Mouse (Mus musculus) retina, postnatal 7 days (tissue): ENCODE data around the gene Fstl3.

Source experiments
- DNase-seq: peaks from one replicate; pipeline ENCODE4 v3.0.0-alpha.2; 2012; ENCODE audit warnings: low read depth, low spot score

Fstl3 gene

DNA sequence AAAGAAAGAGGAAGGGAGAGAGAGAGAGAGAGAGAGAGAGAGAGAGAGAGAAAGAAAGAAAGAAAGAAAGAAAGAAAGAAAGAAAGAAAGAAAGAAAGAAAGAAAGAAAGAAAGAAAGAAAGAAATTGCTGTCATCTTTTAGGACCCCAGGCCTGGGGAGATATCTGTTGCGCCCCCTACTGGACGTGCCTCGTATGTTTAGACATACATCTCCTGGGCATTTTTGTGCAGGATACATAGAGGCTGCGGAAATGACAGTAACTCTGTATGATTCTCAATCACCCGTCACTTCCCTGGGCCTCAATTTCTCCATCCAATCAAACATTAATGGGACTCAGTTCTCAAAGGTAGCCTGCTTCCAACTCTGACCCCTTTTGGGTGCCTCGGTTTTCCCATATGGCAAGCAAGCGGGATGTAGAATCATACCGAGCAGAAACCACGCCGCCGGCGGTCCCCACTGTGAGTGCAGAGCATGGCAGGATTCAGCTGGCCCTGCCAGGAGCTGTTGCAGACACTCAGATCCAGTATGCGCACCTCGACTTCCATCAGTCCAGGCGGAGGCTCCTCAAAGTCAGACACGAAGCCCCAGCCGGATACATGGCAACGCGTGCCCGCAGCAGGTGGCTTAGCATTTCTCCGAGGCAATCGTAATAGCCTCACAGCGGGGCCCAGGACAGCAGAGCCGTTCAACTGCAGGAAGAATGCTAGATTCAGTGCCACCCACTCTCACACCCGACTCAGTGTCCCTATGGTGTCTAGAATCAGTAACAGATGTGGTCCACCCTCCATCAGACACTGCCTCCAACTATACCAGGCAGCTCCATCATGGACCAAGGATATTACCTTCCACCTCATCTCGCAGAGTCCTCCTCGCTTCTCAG is 7.1 kb downstream of the Fstl3 start:
- no peak for DNase-seq

DNA sequence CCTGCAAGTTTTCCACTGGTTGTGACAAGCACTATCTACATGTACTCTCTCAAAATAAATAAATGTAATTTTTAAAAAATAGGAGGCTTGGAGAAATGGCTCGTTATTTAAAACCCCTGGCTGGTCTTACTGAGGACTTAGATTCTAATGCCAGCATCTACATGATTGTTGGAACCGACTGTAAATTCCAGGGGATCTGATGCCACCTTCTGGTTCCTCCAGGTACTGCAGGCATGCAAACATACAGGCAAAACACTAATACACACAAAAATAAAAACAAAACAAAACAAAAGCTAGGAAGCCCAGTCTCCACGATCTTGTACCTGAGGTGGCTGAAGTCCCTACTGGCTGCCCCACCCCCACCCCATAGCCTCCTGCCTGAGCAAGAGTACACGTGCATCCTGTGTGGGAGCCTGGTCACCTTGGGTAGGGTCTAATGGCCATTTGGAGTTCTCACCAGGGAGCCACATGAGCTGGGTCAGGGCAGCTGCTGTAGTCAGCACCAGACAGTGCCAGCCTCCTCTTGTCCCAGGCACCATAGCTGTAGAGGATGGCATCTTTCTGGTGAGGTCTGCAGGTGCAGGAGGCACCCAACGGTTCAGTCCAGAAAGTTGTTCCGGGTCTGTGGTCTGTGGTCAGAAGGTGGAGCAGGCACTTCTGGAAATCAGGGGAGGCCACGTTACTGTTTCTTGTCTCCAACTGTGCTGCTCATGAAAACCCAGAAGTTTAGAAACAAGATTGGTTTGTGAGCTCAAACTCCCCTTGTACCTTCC is 11.5 kb downstream of the Fstl3 start:
- DNase-seq, result peak; percentile 63

DNA sequence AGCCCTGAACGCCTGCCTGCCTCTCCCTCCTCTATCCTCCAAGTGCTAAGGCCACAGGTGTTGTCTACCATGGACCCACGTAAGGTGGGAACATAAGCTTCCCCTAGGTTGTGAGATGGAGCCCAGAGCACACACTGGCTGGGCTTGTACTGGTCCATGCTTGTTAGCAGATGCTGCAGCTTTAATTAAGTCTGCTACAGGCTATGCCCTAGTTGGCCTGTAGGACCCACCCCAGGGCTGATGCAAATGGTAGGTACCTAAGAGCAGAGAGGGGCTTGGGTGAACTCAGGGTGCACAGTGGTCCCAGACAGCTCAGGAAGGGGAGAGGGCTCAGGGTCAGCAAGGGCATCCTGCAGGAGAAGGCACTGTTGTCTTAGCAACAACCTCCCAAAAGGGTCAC is 12.5 kb downstream of the Fstl3 start:
- DNase-seq, result no peak

DNA sequence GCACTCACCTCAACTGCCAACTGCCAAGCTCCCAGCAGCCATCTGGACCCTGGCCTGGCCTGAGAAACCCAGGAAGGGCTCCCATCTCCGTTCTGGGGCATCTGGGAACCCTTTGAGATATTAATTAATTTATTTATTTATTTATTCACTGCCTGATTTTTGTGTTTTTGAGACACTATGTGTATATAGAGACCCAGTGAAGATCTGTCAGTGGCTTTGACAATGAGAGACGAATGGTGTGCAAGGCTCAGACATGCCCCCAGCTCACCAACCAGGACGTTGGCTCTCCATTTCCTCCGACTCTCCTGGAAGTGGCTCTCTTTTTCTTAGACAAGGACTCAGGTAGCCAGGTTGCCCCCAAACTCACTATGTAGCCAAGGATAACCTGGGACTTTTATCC is 13.8 kb downstream of the Fstl3 start, which contains the start of gene Prss57:
Gene Prss57 (minus strand): TSS at position 101 of the 400 bp plus-strand sequence.
- DNase-seq, result no peak

DNA sequence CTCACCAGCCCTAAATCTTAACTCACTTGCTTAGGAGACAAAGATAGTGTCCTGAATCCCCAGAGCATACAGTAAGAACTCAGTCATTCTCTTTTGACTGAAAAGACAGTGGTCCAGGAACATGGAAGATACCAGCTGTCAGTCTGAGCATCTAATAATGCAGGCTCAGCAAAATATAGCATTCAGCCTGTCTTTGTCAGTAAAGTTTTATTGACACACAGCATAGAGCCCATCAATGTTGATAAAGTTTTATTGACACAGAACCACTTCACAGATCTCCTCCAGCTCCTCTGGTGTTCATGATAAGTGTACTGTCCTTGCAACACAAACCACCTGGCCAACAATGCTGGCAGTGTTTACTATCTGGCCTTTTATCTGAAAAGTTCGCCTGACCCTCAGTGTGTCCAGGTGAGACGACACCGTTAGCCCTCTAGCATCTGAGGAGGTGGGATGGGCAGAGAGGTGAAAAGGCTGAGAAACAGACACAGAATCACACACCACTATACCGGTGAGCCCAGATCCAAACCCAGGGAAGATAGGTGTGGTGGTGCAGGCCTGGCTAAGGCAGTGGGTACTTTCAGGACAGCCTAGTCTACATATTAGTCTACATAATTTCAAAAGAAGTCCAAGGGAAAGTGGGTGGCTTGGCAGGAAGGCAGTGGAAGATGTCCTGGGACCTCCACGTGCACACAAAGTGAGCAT is 15.4 kb downstream of the Fstl3 start:
- no peak for DNase-seq

DNA sequence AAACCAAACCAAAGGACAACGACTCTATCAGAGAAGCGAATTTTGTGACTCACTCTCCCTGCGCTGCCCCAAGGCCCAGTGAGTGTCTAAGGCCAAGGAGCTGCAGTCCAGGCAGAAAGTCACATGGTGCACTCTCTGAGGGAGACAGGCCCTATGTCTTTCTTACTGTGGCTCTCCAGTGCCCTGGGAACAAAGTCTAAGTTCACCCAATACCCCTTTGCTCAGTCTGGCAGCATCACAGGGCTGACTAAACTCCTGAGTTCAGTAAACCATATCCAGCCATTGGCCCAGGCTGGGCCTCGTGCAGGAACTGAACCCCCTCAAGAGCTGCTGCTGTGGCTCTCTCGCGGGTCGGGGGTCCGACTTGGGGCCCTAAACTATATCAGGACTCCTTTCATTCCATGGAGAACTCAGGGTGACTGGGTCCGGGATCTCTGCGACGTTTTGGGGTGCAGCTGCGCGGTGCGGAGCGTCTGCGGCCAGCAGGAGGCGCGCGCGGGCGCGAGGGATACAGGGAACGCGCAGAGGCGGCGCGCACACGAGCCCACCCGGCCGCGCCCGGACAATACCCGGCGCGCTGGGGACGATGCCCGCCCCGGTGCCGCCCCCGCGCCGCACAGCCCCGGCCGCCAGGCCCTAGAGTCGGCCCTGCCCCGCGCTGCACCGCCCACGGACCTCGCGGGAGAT is 16.1 kb downstream of the Fstl3 start, which contains the start of gene Palm:
Gene Palm (plus strand): TSS at position 522 of the 687 bp plus-strand sequence.
- DNase-seq, result peak; percentile 60

DNA sequence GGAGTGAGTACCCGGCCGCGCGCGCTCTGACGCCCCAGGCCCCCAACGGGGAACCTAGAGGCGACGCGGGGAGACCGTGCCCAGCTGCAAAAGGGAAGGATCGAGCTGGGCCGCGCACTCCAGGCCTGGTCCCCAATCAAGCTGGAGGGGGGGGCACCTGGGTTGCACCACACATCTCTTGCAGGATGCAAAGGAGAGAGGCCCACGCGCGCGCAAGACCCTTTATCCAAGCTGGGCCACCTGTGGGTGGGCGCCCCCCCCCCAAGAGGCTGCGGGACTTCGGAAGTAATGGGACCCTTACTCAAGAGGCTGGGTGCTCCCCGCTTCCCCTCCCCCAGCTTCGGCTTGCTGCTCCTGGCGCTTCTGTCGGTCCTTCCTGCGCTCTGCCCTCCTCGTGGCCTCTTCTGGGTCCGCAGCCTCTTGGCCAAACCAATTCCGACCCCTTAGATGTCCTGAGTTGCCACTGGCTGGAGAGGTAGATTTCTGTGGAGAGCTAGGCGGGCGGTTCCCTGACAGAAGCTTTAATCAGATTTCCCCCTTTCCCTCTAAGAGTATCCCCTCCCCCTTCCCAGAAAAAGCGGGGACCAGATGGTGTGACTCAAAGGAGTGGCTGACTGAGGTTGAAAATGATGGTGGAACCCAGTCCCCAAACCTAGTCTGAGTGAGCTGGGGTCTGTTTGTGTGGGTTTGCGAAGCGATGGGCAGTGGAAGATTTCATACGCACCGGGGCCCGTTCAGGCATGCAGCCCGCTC is 16.8 kb downstream of the Fstl3 start:
- no peak for DNase-seq

DNA sequence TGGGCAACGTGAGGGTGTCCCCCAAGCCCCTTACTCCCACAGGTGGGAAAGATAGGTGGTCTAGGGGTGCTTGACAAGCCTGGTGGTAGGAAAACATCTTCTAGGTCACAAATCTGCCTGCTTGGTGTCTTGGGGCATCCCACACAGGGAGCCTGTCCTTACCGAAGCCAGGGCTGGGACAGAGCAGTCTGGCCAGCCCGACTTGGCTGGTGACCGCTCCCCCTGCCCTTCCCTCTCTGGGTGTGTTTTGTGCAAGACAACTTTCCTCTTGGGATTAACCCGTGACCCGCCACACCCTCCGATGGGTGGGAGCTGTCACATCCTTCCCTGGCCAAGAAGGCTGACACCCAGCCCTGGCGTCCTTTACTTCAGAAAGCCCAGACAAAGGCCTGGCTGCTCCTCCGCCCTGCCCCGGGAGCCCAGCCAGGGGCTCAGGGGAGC is 17.4 kb downstream of the Fstl3 start:
- no peak for DNase-seq

DNA sequence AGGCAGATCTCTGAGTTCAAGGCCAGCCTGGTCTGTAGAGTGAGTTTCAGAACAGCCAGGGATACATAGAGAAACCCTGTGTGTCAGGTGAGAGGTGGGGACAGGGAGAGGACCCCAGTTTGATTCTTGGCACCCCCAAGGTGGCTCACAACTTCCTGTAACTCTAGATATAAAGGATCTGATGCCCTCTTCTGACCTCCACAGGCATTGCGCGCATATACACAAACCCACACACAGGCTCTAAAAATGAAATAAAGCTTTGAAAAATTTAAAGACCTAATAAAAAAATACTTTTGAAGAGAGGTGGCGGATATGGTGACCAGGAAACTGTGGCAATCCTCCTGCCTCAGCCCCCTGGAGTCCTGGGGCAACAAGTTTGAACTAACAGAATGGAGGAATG is 18.8 kb downstream of the Fstl3 start:
- DNase-seq, result no peak

DNA sequence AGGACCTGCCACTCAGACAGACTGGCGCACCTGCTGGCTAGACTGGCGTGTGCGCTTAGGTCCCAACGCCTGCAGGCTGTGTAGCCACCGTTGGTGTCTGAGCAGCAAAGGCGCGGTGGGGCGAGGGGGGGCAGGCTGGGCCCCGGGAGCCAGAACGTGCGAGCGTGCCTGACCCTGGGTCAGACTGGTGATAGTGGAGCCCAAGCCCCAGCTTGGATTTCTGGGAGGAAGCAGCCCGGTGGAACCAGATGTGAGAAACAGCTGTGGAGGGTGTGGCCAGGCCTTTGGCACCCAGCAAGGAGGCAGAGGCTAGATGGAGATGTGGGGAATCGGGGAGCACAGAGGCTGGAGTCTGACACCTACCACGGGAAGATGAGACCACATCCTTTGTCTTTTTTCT is 20.3 kb downstream of the Fstl3 start:
- DNase-seq, result no peak

DNA sequence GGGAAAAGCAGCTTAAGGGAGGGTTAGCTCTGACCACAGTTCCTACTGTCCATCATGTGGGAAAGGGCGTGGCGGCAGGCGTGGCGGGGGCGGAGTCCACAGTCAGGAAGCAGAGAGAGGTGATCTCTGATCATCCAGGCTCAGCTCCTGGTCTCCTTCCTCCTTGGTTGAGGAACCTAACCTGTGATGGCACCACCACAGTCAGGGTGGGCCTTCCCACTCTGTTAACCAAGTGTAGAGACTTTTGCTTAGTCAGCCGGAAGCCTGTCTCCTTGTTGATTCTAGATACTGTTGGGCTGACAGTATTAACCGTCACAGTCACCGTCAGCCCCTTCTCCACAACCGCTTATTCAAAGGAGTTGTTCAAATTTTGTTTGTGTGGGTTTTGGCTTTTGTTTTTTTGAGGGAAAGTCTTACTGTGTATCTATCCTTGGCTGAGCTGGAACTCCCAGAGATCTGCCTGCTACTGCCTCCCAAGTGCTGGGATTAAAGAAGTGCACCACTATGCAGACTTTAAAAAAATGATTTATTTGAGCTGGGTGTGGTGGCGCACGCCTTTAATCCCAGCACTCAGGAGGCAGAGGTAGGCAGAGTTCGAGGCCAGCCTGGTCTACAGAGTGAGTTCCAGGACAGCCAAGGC is 21.3 kb downstream of the Fstl3 start:
- no peak for DNase-seq

DNA sequence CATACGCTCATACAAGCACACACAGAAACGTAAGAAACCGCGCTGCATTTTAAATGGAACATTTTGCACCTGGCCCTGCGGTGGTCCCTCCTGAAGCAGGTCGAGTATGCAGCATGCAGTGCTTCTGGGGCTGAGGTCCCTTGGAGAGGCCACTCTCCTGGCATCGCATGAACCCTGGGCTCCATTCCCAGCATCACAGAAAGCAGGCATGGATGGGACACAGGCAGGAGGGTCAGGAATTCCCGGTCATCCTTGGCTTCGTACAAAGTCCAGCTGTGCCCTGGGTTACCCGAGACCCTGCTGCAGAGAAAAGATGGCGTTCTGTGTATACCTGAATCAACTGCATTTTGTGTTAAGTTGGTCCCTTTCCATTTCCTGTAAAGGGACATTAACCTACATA is 23.4 kb downstream of the Fstl3 start:
- DNase-seq, result no peak

DNA sequence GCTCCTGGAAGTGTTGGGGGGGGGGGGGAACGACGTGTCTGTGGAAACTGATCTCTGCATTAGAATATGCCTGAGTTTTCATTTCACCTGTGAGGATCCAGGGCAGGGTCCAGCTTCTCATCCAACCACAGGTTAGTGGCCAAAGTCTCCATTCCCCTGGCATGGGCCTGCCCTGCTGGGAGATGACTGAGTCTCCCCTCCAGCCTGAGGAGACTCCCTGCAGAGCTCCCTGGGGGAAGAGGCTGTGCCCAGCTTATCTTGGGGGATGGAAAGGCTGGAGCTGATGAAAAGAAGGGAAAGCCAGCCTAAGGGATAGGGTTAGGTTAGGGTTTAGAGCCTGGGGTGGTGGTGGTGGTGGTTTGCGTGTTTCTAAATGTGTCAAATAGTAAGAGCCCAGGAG is 24.8 kb downstream of the Fstl3 start:
- no peak for DNase-seq

DNA sequence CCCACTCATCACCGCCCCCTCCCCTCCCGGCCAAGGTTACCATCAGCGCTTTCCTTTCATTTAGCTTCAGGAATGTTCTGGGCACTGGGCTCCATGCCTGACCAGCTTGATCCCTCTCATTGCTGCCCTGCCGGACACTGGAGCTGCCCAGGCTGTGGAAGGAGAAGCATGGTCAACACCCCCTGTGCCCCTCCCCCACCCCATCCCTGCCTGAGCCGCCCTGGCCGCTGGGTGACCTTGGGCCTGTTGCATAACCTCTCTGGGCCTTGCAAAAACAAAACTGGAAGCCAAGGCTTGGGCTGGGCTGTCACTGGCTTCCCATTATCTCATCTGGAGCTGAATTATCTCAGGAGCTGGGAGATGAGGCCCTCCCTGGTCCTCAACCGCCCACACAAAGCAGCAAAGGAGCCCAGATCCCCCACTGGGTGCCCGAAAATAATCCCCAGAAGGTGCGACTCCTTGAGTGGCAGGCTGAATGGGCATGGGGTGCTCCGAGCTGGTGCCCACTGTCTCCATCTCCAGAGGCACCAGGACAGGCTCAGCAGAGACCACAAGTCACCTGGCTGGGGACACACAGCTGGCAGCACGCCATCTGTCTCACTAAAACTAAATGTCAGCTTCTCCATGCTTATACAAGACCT is 25.4 kb downstream of the Fstl3 start:
- DNase-seq, result no peak

DNA sequence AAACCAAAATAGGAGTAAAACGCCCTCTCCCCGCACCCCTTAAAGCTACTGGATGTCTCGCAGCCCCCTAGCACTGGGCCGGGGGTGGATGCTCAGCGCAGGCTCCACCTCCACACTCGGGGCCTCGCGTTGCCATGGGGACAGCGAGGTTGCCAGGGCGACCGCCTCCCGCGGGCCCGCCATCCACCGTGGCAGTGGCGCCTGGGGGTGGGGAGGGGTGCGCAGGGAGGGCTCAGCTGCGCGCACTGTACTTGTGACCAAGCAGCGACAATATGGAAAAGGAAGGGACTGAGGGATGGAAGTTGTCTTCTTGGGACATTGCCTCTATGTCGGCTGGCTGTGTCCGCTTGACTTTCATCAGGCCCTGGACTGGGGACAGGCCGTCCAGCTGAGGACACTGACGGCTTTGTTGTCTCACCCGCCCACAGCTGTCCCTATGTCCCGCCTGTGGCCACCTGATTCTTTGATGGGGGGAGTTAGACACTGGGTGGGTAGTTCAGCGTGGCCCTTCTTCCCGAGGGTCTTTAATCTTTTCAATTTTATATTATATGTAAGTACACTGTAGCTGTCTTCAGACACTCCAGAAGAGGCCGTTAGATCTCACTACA is 26.7 kb downstream of the Fstl3 start:
- DNase-seq, result peak; percentile 39

DNA sequence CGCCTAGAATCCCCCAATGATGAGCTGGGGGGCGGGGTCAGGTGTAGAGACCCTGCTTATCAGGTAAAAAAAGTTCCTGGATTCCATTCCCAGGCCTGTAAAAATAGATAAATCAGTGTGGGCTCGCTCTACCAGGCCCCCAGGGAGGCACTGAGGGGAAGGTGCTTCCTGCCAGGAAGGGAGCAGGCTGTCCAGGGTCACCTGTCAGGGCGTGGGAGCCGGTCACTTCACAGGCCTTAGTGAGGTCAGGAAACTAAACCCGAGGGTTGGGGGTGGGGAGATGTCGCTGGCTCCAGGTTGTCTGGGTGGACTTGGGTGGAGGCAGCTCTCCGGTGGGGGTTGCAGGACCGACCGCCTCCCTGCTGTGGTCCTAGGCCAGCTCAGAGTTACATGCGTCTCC is 28.6 kb downstream of the Fstl3 start:
- DNase-seq, result no peak

DNA sequence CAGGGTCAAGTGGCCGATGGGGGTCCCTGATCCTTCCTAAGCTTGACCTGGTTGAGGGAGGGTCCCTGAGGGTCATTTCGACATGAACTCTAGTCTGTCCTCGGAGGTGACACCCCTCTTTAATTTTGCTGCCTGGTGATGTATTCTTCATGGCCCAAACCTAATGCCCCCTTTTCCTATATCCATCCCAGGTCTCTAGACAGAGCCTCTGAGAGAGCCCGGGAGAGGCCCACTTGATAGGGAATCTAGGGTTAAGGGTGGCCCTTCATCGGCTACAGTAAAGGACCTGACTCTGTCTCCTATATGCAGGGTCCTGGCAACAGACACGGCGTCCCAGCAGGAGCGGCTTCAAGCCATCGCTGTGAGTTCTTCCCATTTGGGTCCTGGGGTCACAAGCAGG is 29.3 kb downstream of the Fstl3 start:
- no peak for DNase-seq

DNA sequence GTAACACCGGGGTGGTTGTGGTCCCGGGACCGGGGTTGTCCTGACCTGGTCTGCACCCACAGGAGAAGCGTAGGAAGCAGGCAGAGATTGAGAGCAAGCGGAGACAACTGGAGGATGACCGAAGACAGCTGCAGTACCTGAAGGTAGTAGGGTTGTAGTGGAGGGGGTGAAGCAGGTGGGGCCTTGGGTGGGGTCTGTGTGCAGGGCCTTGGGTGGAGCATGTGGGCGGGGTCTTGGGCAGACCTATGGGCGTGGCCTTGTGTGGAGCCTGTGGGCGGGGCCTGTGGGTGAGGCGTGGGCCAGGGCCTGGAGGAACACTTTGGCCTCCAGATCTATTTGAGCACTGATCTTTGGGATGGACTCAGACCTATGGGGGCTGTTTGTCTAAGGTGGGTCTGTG is 29.9 kb downstream of the Fstl3 start:
- DNase-seq, result no peak

DNA sequence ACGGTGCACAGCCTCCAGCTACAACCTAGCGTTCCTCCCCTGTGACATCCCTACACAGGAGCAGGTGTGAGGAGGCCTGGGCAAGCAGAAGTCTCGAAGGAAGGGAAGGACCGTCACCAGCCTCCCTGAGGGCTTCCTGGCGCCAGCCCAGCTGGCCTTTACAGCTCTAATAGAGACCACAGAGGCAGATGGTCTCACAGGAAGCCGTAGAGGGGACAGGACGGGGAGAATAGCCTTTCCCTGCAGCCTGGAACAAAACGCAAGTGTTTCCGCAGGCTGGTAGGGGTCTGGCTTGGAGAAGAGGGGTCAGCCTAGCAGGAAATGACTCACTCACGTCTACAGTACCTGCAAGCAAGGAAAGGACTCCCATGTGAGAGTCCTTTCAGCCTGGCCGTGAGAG is 30.8 kb downstream of the Fstl3 start:
- DNase-seq, result no peak
